Mouse (Mus musculus): Measurements from ENCODE around the gene Mapk6. TPM values are rescaled to one million over a fixed set of nuclear protein-coding genes. Genes with fewer than 3 reads are reported as not detected.
"Not testable (repeated sequence)": the region's sequence is repeated elsewhere in the genome, so short reads cannot be mapped to it uniquely, and the experiment has no call there.

Gene Mapk6
- total RNA-seq (2021) = 10 to 100 TPM; 36.7 to 44.2 TPM
- long read RNA-seq, experiment 1, full-length matches to known transcripts = 22 of 47 reads
- long read RNA-seq, experiment 1, partial matches to known transcripts = 18 of 47 reads
- long read RNA-seq, experiment 1, other reads (novel, unspliced or antisense) = 7 of 47 reads
- long read RNA-seq, experiment 2, full-length matches to known transcripts = 26 of 37 reads
- long read RNA-seq, experiment 2, partial matches to known transcripts = 9 of 37 reads
- long read RNA-seq, experiment 2, other reads (novel, unspliced or antisense) = 2 of 37 reads

DNA sequence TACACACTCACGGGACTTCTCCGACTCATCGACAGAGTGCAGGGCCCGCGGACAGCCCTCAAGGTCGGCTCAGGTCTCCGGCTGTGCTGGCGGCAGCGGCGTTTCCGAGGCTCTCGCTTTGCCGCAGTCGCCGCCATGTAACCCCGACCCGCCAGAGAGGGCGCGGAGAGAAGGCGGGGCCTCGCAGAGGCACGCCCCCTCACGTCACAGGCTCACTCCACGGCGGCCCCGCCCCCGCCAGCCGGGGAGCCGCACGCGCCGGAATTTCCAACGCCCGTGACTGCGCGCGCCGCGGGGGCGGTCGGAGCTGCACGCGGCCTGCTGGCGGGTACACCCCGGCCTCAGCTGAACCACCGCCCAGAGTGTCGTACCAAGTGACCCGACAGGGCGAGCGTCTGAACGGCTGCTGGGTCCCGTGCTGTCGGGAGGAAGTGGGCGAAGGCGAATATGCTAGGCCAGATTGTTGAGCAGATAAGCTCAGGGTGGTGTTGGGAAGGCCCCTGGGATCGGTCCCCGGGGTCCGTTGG lies at the start of gene Mapk6:
Gene Mapk6 (minus strand): TSS at position 154 of the 527 bp plus-strand sequence.
- DNase-seq = peak; percentile 99

DNA sequence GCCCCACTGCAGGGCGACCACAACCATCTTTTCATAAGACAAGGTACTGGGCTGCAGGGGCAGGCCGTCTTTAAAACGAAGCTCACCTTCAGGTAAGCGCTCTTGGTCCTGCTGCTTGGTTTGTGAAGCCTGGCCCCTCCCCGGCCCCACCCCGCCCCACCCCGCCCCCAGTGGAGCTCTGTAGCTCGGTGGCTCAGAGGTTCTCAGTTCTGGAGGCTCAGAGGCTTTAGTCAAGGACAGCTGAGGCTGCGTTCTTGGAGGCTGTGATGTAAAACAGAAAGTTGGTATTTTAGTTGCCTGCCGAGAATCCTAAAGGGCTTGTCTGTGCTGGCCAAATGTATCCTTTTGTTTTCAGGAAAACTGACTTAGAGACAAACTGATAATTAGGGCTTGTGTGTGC lies 45.9 kb upstream of the Mapk6 start:
- DNase-seq = no peak

DNA sequence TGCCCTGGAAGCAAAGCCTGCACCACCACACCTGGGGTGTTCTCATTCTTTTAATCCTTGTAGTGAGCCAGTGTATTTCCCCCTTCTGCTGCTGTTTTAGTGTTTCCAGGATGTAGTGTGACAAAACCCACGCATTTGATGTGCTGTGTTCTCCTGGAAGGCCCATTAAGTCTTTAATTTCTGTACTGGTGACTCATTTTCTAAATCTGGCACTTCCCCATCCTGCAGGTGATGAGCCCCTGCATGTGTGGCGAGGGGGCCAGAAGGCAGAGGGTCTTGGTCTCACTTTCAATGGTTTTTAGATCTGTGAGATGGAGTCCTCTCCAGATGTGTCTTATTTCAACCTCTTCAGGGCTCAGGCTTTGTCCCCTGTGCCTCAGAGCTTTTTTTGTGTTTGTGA lies 44.2 kb upstream of the Mapk6 start:
- no peak for DNase-seq

DNA sequence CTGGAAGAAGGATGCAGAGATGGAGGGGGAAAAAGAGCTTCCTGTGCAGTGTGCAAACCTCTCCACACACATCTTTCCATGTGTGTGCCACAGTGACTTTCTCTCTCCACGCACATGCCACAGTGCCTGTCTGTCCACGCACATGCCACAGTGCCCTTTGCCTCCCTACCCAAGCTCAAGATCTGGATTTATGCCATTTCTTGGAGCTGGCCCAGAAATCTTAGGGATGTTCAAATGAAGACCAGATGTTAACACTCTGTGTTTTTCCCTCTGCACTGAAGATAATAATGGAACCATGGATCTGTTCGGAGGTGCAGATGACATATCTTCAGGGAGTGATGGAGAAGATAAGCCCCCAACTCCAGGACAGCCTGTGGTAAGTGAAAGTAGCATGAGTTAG lies 38.2 kb upstream of the Mapk6 start:
- no peak for DNase-seq

DNA sequence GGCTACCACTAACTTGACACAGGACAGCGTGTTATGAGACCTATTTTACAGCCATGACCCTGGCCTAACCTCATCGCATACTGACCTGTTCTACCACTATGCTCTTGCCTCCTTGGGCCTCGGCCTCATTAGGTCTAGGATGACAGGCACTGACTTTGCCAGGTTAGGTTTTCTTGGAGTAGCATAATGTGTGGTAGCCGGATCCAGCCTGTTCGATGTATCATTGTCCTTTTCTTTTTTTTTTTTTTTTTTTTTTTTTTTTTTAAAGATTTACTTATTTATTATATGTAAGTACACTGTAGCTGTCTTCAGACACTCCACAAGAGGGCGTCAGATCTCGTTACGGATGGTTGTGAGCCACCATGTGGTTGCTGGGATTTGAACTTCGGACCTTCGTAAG lies 36.8 kb upstream of the Mapk6 start:
- DNase-seq = not testable (repeated sequence)

DNA sequence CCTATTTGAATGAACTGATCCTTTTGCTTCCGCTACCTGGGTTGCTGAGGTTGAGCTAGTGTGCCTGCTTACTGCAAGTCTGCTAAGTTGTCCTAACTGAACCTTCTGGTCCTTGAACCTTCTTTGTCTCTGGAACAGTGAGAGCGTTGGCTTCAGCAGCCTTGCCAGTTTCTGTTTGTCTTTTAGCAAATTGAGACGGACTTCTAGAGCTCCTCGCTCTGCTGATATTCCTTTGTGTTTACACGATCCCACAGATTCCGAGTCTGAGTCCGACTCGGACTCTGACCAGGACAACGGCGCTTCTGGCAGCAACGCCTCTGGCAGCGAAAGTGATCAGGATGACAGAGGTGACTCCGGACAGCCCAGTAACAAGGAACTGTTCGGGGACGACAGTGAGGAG lies 35.2 kb upstream of the Mapk6 start:
- DNase-seq = no peak

DNA sequence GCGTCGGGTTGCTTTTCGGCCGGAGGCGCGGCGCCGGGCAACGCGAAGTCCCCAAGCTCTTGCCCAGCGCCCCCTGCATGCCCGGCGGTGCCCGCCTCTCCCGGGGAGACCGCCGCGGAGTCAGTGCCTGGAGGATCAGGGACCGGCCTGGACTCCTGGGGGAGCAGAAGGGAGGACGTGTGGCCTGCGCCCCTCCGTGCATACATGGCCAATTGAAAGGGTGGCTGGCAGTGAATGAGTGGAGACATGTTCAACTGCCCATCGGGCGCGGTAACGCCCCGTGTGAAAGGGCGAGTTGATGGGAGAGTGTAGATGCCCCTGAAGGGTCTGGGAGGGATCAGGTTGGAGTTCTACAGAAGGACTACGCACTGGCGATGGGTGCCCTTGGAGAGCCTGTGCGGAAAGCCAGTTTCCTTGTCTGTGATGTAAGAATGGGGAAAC lies 31.9 kb upstream of the Mapk6 start:
- no peak for DNase-seq

DNA sequence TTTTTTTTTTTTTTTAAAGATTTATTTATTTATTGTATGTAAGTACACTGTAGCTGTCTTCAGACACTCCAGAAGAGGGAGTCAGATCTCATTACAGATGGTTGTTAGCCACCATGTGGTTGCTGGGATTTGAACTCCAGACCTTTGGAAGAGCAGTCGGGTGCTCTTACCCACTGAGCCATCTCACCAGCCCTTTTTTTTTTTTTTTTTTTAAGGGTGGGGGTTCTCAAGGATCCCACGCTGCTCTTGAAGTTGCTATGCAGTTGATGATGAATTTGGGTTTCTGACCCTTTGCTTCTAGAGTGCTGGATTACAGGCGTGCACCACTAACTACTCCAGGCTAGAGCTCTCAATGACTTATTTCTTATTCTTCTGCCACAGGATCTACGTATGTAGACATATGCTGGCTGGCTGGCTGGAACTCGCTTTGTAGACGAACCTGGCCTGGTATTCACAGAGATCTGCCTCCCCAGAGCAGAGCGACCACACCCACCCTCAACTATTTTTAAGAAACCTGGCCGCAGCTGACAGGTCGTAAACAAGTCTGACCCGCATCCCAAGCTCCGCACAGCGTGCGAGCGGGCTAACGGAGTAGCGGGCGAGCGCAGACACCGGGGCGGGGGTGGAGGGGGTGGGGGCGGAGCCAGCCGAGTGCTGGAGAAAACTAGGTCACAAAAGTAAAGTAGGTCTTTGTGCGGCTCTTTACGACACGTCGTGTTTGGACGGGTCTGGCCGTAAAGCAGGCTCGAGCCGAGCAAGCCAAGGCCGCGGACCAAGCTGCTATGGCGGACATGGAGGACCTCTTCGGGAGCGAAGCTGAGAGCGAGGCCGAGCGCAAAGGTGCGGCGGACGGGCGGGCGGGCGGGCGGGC lies 31.2 kb upstream of the Mapk6 start, which contains the start of gene Leo1:
Gene Leo1 (plus strand): TSS at position 729 of the 871 bp plus-strand sequence.
- DNase-seq = peak; percentile 78

DNA sequence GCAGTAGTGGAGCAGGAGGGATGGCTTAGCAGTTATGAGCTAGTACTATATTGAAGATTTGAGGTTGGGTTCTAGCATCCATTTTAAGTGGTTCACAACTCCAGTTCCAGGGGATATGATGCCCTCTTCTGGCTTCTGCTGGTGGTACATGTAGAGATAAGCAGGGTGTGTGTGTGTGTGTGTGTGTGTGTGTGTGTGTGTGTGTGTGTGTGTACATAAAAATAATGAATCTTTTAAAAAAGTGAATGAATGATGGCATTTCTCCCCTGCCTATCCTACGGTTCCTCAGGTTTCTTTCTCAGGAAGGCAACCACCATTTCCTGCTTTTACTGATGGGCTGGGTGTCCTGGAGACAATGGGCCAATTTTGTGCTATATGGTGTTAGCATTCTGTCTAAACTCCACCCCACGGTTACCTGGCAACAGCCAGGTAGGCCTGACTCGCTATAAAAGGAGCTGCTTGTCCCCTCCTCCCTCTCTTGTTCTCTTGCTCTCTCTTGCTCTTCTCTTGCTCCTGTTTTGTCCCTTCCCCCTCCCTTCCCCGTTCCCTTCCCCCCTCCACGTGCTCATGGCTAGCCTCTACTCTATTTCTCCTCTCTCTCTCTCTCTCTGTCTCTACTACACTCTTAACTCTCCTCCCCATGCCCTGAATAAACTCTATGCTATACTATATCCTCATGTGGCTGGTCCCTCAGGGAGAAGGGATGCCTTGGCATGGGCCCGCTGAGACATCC lies 28.0 kb upstream of the Mapk6 start:
- DNase-seq = no peak

DNA sequence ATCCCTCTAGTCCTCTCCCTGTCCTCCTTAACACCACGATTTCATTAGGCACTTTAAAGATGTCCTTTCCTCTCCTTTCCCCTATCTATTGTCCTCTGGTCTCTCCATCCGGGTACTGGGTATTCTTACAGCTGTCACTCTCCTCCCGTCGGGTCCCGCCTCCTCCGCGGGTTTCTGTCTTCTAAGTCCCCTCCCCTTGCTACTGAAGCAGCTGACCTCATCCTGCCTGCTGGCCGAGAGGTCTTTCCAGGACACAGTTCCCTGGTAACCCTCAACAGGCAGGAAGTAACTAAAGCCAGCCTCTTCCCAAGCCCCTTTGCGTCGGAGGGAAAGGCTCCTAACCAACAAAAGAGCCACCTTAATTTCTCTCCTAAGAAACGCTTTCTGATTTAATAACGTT lies 26.1 kb upstream of the Mapk6 start:
- peak; percentile 71 for DNase-seq

DNA sequence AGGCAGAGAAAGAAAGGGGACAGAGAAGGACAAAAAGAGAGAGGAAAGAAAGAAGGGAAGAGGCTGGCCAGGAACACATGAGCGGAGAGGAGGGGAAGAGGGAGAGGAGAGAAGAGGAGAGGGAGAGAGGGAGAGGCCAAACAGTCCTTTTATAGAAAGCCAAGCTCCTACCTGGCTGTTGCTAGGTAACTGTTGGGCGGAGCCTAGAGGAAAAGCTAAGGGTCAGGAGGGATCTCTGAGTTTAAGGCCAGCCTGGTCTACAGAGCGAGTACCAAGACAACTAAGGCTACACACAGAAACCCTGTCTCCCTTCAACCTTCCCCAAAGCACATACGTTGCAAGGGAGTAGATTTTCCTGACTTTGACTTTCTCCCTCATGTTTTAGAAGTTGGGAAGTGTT lies 25.5 kb upstream of the Mapk6 start:
- no peak for DNase-seq

DNA sequence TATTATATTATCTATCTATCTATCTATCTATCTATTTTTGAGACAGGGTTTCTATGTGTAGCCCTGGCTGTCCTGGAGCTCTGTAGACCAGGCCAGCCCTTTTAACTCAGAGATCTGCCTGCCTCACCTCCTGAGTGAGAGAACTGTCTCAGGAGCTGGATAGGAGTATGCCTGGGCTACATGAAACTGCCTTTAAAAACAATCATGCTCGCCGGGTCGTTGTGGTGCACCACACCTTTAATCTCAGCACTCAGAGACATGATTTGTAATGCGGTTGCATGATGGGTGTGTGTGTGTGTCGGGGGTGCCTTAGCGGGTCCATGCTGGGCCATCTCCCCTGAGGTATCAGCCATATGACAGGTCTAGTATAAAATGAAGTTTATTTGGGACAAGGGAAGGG lies 25.1 kb upstream of the Mapk6 start:
- no peak for DNase-seq

DNA sequence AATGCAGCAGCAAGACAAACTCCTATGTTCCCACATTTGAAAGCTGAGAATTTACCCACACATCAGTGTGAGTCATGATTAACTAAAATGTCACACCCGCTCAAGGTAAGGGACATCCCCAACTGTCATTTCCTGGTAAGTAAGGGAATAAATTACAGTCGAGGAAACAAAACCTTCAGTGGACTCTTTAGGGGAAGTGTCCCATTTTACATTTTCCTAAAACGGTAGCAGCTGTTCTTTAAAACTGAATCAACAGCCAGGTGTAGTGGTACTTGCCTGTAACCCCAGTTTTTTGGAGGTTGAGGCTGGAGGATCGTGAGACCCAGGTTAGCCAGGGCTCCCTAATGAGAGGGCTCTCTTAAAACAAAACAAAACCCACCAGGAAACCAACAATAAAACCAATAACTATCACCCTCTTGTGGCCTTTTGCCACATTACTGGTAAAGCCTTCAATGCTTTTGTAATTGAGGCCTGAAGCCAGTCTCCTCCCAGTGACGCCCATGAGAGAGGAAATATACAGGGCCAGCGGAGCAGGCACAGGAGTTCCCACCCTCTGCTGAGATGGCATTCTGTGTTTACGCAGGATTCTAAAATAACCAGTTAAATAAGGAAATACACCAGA lies 24.5 kb upstream of the Mapk6 start:
- peak; percentile 17 for DNase-seq

DNA sequence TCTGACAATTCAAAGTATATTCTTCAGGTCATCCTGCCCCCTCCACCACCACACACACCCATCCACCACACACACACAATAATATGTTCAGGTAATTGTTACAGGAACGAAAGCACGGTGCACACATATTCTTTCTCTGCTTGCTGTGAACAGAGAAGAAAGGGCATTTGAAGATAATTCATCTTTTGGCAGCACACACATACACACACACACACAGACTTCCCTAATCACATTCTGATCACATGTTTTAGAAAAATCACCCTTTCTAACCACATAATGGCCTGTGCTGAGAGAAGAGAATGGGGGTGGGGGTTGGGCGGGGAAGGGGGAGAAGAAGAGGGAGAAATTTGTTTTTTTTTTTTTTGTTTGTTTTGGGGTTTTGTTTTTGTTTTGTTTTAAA lies 22.9 kb upstream of the Mapk6 start:
- no peak for DNase-seq

DNA sequence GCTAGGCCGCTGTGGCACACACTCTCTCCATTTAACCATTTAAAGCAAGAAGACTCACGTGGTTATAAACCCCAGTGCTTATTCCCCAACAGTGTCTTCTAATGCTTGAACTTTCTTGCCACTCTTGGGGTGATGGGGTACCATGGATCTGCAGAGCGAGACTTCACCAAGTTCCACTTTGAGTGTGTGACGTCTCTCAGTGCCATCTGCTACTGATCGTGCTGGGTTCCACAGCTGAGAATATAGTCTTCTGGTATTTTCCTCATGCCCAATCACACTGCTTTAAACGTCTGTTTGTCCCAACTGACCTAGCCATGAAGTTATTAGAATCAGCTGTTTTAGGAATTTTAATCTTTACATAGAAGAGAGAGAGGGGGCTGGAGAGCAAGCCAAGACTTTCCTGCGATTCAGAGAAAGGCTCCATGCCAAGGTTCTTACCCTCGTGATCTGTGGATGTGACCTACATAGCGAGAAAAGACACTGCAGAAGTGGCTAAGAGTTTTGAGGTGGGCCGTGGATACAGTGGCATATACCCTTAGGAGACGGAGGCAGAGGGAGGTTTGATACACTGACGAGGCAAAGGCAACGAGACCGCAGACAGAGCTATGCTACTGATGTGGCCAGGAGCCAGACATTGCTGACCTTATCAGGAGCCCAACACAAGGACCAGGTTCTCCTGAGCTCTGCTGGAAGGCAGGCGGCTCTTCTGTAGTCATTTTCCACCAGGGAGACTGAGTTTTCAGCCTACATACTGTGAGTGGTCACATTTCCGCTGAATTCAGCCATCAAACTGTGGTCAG lies 21.2 kb upstream of the Mapk6 start:
- no peak for DNase-seq

DNA sequence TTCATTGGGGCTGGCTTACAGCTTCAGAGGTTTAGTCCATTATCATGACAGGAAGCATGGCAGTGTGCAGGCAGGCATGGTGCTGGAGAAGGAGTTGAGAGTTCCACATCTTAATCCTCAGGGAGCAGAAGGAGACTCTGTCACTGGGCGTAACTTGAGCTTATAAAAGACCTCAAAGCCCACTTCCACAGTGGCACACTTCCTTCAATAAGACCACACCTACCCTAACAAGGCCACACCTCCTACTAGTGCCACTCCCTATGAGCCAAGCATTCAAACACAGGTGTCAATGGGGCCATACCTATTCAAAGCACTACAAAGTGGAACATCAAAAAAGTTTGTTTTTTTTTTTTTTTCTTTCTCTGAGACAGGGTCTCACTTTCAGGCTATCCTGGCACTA lies 19.9 kb upstream of the Mapk6 start:
- DNase-seq = no peak

DNA sequence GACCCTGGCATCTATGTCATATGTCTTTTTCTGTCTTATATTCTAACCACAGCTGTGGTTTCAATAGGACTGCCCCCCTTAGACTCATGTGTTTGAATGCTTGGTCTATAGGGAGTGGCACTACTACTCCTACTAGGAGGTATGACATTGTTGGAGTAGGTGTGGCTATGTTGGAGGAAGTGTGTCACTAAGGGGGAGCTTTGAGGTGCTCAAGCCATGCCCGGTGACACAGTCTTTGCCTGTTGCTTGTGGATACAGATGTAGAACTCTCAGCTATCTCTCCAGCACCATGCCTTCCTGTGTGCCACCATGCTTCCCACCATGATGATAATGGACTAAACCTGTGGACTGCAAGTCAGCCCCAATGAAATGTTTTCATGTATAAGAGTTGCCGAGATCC lies 19.2 kb upstream of the Mapk6 start:
- no peak for DNase-seq

DNA sequence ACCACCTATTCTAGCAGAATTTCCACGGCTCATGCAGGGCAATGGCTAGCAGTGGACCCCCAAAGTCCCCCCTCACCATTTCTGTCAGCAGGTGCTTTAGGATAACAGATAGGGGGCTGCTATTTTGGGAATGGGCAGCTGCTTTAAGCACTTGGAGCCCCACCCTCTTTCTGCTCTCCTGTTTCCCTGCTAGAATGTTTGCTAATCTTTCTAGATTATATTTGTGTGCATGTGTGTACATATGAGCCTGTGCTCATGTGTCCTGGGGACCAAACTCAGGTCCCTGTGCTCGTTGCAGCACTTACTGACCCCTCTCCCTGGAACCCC lies 18.4 kb upstream of the Mapk6 start:
- DNase-seq = no peak

DNA sequence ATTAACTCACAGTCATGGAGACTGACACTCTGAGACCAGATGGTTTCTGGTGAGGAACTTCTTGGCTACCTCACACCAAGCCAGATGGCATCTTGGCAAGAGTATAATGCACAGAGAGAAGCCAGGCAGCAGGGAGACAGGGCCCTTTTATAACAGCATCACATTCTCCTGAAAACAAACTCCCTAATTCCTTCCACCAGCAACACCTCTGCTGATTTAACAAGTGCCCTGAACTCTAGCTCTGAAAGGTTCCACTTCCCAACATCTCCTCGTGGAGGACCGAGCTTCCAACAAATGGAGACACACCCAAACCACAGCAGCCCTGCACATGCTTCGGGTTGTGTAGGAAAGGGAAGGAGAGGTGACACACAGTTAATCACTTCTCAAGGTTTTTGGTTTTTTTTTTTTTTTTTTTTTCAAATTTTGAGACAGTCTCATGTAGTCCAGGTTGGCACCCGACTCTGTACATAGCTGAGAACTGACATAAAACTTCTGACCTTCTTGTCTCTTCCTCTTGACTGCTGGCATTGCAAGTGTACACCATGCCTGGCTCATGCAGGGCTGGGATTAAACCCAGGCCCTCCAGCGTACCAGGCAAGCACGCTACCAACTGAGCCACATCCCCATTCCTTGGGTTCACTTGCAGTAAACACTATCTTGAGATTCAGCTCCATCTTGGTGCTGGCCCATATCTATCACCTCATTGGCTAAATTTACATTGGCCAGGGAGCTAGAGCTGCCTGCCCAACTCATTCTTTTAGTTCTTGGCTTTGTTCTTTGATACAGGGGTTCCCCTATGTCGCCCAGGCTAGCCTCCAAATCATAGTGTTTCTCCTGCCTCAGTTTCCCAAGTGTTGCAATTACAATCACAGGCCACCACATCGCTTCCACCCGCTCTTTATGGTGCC lies 17.8 kb upstream of the Mapk6 start:
- no peak for DNase-seq

DNA sequence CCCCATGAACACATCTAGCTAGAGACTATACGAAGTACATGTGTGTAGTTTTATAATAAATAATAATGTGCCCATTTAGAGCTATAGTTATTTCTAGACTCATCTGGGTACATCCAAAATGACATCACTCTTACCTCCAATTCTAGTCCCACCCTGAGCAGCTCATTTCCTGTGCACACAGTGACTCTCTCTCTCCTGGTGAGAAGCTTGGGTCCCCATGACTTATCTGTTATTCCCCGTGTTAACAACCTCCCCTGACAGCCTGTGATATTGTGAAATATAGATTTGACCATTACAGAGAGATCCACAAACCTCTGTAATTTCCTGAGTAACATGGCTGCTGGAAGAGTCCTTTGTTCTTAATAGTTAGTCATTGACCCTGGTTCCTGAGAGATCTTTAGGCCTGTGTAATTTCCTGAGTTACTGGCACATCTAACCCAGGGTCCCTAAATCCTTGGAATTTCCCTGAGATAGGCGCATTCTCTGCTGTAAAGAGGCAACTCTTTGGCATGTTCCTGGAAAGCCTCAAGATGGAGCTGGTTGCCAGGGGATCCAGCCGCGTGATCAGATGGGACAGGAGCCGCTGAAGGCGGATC lies 16.1 kb upstream of the Mapk6 start:
- no peak for DNase-seq
